Mouse (Mus musculus): ENCODE data around the gene Olfr1359.
"Not testable (repeated sequence)": the region's sequence is repeated elsewhere in the genome, so short reads cannot be mapped to it uniquely, and the experiment has no call there.

The Olfr1359 gene

DNA sequence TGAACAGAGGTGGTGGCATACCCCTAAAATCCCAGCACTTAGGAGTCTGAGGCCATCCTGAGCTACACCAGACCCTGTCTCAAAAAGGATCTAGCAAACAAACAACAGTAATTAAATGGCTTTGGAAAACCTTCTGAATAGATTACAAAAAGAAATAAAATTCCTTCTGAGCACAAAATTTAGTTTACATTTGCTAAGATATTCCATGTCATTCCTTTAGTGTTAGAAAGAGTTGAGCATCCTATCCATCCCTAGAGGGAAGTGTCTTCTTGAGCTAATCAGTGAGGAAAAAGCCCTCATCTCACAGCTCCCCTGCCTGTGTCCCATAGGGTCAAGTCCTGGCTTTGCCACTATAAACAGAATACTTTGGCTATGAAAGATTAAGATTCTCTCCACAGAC, at the start of gene Olfr1359:
TSS of gene Olfr1359 (plus strand) at position 301 of the 400 bp plus-strand sequence.
- DNase-seq (ENCODE audit: low spot score in 2 of 2), result no peak

DNA sequence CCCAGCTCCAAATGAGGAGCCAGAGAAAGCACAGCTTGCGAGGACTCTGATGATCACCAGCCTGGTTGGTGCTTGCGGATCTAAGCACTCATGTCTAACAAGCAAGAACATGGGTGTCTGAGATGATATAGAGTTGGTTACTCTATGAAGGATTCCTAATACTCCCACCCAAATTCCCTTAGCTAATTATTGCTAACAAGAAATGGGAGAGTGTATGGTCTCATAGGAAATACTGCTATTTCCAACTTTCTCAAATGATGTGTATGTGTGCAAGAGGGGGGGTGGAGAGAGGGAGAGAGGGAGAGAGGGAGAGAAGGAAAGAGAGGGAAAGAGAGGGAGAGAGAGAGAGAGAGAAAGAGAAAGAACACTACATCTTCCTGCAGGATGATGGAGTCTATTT, 34.6 kb upstream of the Olfr1359 start, which contains the start of gene Olfr1361:
TSS of gene Olfr1361 (minus strand) at position 101 of the 400 bp plus-strand sequence.
- no peak for DNase-seq (ENCODE audit: low spot score in 2 of 2)

DNA sequence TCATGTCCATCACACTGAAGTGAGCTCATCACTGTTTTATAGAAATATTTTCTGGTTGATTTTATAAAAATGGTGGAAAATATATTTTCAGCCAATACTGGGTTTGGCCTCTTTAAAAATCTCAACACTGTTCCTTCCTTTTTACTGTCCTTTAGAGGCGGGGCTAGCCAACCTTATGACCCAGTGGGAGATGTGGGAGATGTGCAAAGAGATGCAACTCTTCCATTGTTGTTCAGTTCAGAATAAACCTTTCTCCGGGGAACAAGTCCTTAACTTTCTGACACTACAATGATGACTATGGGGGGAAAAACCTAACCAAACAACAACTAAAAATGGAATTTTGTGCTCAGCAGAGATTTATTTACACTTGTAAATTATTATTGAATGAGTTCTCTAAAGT, 20.6 kb upstream of the Olfr1359 start, which contains the start of gene Olfr1360:
TSS of gene Olfr1360 (minus strand) at position 101 of the 400 bp plus-strand sequence.
- no peak for DNase-seq (ENCODE audit: low spot score in 2 of 2)

DNA sequence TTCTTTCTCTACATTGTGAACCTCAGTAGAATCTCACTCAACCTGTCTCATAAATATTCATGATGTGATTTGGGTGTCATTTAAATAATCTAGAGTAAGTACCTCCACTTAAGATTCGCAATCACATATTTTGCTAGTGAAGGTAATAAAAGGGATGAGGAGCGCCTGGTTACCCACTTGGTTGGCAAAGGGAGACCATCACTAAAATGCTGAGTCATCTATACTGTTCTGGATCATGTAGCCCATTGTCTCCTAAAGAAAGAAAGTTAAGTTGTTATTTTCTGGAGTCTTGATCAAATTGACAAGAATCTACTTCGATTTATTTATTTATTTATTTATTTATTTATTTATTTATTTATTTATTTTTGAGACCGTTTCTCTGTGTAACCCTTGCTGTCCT, 8.8 kb downstream of the Olfr1359 start:
- DNase-seq (ENCODE audit: low spot score in 2 of 2), result no peak

DNA sequence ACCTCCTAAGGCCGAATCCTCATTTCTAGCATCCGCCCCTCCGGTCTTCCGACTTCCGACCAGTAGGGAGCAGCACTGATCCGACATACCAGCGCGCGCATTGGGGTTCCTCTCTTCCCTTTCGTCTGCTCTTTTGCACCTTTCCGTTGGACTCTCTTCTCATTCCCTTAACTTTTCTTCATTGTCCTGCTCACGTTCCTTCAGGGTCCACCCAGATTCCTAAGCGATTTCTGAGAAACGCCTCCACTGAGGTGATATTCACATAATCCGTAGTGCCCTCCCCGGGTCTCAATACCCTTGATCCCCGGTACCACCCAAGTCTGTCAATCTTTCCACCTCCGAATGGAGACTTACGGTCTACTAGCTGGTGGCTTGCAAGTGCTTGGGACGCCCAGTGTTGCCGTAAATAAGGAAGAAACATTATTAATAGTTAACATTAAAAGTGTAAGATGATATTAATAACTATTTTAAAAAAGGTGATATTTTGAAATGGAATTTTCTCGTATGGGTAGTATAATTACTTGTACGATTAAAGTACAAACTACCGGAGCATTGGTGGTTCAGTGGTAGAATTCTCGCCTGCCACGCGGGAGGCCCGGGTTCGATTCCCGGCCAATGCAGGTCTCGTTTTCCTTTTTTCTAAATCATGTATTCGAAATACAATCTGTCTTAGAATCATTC, 12.3 kb downstream of the Olfr1359 start:
- DNase-seq (ENCODE audit: low spot score in 2 of 2), result peak; percentile 76 to 88

DNA sequence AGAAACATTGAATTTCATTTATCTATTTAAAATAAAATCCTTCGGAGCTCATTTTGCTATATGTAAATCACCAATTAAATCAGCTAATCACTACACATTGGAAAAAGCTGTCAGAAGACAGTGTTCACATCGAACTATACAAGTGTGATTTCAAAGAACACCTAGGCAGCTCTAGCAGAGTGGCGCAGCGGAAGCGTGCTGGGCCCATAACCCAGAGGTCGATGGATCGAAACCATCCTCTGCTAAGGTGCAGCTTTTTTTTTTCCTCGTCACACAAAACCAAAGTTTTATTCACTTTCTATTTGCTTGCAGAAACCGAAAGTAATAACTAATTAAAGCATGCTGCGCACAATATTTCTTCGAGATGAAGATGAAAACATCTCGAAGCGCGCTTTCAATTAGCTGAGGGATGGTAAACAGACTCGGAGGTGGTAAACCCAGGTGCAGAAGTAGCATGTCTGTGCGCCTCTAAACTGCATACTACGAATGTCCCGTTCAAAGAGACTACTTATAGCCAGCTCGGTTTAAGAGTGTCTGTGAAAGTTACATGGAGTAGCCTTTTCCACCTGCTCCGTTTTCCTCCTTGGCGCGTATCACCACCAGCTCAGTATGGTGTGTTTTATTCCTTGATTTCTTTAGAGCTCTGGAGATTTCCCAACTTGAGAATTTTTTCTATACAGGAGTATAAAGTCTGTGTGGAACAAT, 13.1 kb downstream of the Olfr1359 start:
- DNase-seq (ENCODE audit: low spot score in 2 of 2), result peak; percentile 56 to 83

DNA sequence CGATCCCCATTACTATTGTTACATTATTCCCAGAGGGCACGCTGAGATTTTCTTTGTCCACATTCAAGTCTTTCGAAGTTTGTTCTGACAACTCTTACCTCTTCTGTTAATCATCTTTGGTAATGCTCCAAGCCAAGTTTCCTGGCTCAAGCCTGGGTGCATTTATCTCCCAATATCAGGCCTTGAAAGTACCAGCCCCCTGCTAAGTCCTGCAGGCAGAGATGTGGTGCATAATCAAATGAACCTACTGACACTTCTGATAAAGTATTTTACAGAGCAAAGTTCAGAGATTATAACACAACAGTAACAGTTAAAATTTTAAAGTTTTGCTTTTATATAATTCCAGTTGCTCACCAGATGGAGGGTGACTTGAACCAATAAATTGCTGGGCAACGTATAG, 13.8 kb downstream of the Olfr1359 start:
- DNase-seq (ENCODE audit: low spot score in 2 of 2), result no peak

DNA sequence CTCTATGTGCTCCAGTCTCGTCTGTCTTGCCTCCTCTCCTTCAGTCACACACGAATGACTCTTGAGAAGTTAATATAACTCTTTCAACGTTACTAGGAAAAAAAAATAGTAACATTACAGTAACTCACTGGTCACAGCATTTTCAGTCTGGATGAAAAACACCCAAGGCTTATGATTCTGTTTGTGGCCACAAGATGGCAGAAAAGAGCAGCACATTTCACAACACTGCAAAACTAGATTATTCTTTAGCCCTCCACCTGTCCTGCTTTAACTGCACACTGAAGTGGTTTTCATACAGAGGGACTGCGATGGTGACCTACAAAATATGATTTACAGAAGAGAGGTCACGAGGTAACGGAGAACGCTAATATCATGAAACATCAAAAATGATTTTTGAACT, 16.8 kb downstream of the Olfr1359 start:
- DNase-seq (ENCODE audit: low spot score in 2 of 2), result peak; percentile 23 to 65

DNA sequence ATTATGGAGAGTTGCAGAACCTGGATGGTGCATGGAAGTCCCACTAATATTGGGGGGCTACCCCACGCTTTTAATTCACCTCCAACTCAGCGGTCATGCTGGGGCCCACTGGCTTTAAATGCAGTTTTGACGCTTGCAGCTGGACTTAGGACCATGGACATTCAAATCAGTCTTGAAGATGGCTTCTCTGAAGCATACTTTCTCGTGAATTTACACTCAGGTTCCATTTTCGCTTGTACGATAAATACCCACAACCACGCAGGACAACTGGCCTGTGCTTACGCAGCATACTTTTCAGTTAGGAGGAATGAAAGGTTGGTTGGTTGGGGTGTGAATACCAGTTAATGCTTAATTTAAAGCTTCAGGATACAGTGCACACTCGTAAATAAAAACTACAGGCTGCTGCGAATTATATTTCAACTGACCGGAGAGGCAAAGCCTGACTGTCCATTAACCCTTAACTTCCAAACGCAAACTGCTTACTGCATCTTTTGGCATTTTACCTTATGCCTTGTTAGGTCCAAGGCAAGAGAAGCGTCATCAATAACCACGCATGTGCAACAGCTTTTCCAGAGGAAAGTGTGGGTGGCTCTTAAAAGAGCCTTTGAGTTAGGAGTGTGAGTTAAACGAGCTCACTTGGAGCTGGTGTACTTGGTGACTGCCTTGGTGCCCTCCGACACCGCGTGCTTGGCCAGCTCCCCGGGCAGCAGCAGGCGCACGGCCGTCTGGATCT, 17.4 kb downstream of the Olfr1359 start:
- no peak for DNase-seq (ENCODE audit: low spot score in 2 of 2)

DNA sequence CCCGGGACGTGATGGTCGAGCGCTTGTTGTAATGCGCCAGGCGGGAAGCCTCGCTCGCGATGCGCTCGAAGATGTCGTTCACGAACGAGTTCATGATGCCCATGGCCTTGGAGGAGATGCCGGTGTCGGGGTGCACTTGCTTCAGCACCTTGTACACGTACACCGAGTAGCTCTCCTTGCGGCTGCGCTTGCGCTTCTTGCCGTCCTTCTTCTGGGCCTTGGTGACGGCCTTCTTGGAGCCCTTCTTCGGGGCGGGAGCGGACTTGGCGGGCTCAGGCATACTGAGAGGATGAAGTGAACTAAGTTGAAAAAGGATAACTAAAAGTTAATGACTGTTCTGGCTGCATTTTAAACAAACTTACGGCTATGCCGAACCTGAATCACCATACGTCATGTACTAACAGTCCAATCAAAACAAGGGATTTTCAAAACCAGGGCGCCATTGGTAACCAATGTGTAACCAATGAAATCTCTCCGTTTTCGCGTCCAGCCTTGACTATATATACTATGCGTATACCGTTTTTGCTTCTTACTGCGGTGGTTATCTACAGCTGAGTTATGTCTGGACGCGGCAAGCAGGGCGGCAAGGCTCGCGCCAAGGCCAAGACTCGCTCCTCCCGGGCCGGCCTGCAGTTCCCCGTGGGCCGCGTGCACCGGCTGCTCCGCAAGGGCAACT, 18.1 kb downstream of the Olfr1359 start, which contains the start of the genes Hist1h2bl and Hist1h2ai:
TSS of gene Hist1h2bl (minus strand) at position 280 of the 676 bp plus-strand sequence.
TSS of gene Hist1h2ai (plus strand) at position 559 of the 676 bp plus-strand sequence.
- DNase-seq (ENCODE audit: low spot score in 2 of 2), result peak; percentile 82 to 91

DNA sequence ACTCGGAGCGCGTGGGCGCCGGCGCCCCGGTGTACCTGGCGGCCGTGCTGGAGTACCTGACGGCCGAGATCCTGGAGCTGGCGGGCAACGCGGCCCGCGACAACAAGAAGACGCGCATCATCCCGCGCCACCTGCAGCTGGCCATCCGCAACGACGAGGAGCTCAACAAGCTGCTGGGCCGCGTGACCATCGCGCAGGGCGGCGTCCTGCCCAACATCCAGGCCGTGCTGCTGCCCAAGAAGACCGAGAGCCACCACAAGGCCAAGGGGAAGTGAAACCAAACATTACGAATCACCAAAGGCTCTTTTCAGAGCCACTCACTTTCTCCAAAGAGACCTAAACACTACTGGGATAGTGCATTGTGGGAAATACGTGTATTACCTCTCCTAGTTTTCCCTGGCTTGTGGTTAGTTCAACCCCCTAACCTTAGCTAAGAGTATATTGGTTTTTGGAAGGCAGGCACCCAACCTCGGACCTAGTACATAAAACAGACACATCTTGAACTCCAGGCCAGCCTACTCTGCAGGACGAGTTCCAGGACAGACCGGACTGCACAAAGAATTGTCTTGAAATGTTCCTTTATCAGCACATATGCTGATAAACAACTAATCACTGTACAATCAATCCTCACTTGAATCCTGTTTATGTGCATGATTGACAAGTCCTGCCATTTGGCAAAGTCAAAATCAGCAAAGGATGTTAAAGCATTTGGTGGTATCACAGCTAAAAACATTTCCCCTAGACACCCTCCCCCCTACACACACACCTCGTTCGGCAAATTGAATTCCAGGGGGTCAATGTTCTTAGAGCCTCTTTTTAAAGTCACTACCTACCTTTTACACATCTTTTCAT, 18.9 kb downstream of the Olfr1359 start:
- peak; percentile 19 to 41 for DNase-seq (ENCODE audit: low spot score in 2 of 2)

DNA sequence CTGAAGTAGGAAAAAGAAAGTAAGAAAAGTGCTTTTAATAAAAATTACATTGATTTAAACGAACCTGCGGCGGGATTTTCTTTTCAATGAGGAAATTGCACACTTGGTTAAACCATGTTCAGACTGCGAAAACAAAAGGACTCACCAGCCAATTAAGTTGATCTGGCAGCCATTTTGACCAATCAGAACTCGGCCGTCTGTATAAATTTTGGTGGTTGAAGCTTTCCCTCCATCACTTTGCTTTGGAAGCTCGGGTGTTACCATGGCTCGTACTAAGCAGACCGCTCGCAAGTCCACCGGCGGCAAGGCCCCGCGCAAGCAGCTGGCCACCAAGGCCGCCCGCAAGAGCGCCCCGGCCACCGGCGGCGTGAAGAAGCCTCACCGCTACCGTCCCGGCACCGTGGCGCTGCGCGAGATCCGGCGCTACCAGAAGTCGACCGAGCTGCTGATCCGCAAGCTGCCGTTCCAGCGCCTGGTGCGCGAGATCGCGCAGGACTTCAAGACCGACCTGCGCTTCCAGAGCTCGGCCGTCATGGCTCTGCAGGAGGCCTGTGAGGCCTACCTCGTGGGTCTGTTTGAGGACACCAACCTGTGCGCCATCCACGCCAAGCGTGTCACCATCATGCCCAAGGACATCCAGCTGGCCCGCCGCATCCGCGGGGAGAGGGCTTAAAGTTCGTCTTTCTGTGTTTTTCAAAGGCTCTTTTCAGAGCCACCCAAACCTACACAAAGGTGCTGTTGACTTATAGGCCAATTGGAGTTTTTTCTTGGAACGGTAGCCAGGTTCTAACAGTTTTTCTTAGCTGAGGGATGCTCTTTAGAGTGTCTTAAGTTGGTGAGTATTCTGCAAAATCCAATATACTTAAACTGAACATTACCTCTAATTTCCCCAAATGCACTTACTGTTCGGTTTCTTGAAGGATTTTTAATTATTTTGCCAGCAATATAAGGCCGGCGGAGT, 19.8 kb downstream of the Olfr1359 start, which contains the start of gene Hist1h3h:
TSS of gene Hist1h3h (plus strand) at position 263 of the 961 bp plus-strand sequence.
- peak; percentile 79 to 89 for DNase-seq (ENCODE audit: low spot score in 2 of 2)

DNA sequence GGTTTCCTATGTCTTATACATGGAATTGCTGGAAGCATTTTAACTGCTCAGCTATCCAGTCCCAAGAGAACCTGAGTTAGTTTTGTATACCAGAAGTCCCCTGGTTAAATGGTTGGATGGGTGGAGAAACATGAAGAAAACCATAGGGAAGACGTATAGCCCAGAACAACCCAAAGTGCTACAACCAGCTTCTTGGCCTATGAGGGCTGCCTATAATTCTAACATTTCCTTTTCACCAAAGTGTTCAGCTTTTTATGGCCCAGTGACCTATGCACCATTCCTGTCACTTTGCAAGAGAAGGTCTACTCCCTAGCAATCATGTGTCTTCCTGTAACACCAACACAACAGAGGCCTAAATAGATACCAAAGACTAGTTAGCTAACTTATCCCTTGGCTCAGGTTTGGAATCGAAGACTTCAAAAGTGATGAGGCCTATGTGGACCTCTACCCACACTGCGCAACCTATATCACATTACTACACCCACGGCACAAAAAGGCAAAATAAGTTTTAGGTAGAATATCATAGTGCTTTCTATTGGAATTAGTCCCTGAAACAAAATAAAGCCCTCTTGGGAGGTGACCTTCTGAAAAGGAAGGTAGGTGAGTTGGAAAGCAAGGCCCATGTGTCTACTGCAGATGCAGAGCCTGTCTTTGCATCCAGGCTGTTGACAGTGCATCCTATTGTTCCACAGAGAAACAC, 20.6 kb downstream of the Olfr1359 start:
- DNase-seq (ENCODE audit: low spot score in 2 of 2), result no peak

DNA sequence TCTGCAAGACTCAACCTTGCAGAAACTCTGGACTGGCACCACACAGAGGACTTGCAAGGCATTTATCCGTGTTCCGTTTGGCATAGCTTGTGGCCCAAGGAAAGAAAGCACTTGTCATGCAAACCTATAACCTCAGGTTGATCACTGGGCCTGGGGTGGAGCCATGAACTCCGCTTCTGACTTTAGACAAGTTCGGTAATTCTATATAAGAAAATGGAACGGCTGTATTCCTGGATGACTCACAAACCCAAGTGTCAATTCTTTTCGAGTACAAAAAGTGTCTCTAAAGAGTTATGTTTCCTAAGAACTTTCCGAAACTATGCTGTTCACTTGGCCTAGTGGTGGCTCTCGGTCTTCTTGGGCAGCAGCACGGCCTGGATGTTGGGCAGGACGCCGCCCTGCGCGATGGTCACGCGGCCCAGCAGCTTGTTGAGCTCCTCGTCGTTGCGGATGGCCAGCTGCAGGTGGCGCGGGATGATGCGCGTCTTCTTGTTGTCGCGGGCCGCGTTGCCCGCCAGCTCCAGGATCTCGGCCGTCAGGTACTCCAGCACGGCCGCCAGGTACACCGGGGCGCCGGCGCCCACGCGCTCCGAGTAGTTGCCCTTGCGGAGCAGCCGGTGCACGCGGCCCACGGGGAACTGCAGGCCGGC, 23.3 kb downstream of the Olfr1359 start:
- DNase-seq (ENCODE audit: low spot score in 2 of 2), result not testable (repeated sequence)

DNA sequence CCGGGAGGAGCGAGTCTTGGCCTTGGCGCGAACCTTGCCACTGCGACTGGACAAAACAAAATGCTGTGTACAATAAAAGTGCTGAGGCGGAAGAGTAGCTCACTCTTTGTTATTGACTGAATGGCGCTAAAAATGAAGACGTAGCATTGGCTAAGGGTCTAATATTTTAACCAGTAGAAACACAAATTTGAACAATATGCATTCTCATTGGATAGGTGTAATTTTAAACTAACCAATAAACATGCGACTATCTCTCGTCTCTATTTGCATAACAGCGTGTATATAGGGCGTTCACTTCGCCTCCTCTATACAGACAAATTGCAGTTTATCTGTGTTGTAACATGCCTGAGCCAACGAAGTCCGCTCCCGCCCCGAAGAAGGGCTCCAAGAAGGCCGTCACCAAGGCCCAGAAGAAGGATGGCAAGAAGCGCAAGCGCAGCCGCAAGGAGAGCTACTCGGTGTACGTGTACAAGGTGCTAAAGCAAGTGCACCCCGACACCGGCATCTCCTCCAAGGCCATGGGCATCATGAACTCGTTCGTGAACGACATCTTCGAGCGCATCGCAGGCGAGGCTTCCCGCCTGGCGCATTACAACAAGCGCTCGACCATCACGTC, 24.0 kb downstream of the Olfr1359 start, which contains the start of gene Hist1h2bm:
TSS of gene Hist1h2bm (plus strand) at position 288 of the 616 bp plus-strand sequence.
- peak; percentile 69 to 89 for DNase-seq (ENCODE audit: low spot score in 2 of 2)

DNA sequence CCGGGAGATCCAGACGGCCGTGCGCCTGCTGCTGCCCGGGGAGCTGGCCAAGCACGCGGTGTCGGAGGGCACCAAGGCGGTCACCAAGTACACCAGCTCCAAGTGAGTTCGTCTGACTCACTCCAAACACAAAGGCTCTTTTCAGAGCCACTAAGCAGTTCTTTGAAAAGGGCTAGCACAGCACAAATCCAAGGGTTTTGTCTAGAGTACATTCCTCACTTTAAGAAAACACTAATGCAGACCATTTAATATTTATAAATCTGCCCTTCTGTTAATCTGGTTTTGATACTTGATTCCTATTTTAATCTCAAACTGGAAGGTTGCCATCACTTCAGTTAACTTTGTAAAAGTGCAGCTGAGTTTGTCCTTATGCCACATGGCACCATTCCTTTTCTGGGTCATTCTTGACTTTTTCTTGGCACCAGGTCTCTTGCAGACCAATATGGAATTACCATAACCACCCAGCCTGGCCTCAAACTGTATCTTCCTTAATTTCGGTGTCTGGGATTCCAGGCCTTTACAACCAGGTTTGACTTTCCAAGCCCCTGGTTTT, 24.5 kb downstream of the Olfr1359 start:
- no peak for DNase-seq (ENCODE audit: low spot score in 2 of 2)

All from heart, adult 9 months (tissue).